Mouse (Mus musculus): ENCODE data around the gene Srgap1. TPM values are rescaled to one million over a fixed set of nuclear protein-coding genes. Genes with fewer than 3 reads are reported as not detected.

The Srgap1 gene
- total and polyA plus RNA-seq, 3 experiments, result 0.22 TPM; not detected in 2

- peaks cover 56% of the 10 kb centered on the region for H3K9me3 ChIP-seq (replicated peaks)
- DNase-seq (ENCODE audit: low spot score) (no peak), ATAC-seq (ENCODE audit: extremely low read depth, insufficient number of reproducible peaks, low FRiP score, poor library complexity, severe bottlenecking) (no peak)
- no peak overlapping the region for H3K4me3 ChIP-seq (ENCODE audit: low read depth, low read length)
- no peaks in the 10 kb centered on the region for H3K4me1 ChIP-seq (ENCODE audit: insufficient read depth, low read depth, low read length)
- H3K36me3 ChIP-seq (replicated peaks), result no peaks in the 10 kb centered on the region
- no peaks in the 10 kb centered on the region for H3K27me3 ChIP-seq (ENCODE audit: insufficient read depth, low read length)
- TF ChIP-seq POLR2AphosphoS5 (IDR thresholded peaks at IDR 0.05; ENCODE audit: insufficient replicate concordance, low read depth, low read length) (no peak), GATA2 (IDR thresholded peaks at IDR 0.05; ENCODE audit: borderline replicate concordance, low read depth, low read length) (no peak)
Observed at GRCm38 (mm10) chr10:122012321-122012720, 34.8 kb downstream of the Srgap1 start.

DNA sequence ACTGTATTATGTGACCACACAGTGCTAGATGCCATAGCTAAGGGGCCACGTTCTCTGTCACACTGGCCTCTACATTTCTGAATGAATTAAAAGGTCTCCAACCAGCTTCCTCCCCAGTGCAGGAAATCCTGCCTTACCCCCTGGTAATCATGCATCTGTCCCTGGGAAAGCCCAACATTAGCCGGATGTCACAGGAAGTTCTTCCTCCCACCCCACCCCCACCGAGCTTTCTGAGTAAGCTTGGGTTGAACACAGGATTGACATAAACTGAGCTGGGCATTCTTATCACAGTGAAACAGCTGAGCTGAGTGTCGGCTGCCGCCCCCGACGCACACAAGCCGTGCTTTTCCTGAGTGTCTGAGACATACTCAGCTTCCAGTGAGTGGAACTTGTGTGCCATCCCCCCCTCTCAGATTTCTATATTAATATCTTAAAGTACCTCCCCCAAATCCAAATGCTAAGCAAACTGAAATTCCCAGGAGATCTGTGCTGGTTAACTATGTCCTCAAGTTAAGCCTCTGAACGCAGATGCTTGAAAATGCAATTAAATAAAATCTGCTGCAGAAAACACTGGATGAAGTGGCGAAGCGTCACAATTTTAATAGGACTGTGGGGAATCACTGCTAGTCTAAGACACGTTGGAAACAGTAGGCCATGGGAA, 38.3 kb downstream of the Srgap1 start:
- H3K27me3 ChIP-seq (ENCODE audit: insufficient read depth, low read length), result no peaks in the 10 kb centered on the region
- H3K9me3 ChIP-seq (replicated peaks), result peaks cover 67% of the 10 kb centered on the region
- H3K36me3 ChIP-seq (replicated peaks), result no peaks in the 10 kb centered on the region
- no peaks in the 10 kb centered on the region for H3K4me1 ChIP-seq (ENCODE audit: insufficient read depth, low read depth, low read length)
- DNase-seq (ENCODE audit: low spot score), result no peak
- TF ChIP-seq POLR2AphosphoS5 (IDR thresholded peaks at IDR 0.05; ENCODE audit: insufficient replicate concordance, low read depth, low read length), result no peak
- no peak for TF ChIP-seq GATA1 (IDR thresholded peaks at IDR 0.05; ENCODE audit: borderline replicate concordance, low read length)
- TF ChIP-seq GATA2 (IDR thresholded peaks at IDR 0.05; ENCODE audit: borderline replicate concordance, low read depth, low read length), result no peak
- no peak for TF ChIP-seq CTCF (IDR thresholded peaks at IDR 0.05; ENCODE audit: low read depth, low read length)
- TF ChIP-seq TAL1 (conservative IDR thresholded peaks at IDR 0.05; ENCODE audit: low read depth, low read length), result no peak
- no peak for ATAC-seq (ENCODE audit: extremely low read depth, insufficient number of reproducible peaks, low FRiP score, poor library complexity, severe bottlenecking)
- no peak overlapping the region for H3K4me3 ChIP-seq (ENCODE audit: low read depth, low read length)

DNA sequence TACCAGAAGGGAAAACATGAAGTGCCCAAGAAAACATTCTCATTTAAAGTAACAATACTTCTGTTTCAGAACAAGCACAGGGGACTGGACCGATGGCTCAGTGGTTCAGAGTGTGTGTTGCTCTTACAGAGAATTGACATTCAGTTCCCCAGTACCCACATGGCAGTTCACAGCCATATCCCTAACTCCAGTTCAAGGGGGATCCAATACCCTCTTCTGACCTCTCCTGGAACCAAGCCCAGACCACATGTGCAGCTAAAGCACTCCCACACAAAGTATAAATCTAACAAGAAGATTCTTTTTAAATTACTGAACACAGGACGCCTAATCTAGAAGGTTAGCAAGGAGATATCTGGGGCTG, 38.8 kb downstream of the Srgap1 start:
- ATAC-seq (ENCODE audit: extremely low read depth, insufficient number of reproducible peaks, low FRiP score, poor library complexity, severe bottlenecking) (no peak), DNase-seq (ENCODE audit: low spot score) (no peak)
- no peak overlapping the region for H3K4me3 ChIP-seq (ENCODE audit: low read depth, low read length)
- peaks cover 67% of the 10 kb centered on the region for H3K9me3 ChIP-seq (replicated peaks)
- TF ChIP-seq GATA1 (IDR thresholded peaks at IDR 0.05; ENCODE audit: borderline replicate concordance, low read length) (no peak), GATA2 (IDR thresholded peaks at IDR 0.05; ENCODE audit: borderline replicate concordance, low read depth, low read length) (no peak), TAL1 (conservative IDR thresholded peaks at IDR 0.05; ENCODE audit: low read depth, low read length) (no peak), POLR2AphosphoS5 (IDR thresholded peaks at IDR 0.05; ENCODE audit: insufficient replicate concordance, low read depth, low read length) (no peak), CTCF (IDR thresholded peaks at IDR 0.05; ENCODE audit: low read depth, low read length) (no peak)
- H3K4me1 ChIP-seq (ENCODE audit: insufficient read depth, low read depth, low read length), result no peaks in the 10 kb centered on the region
- H3K36me3 ChIP-seq (replicated peaks), result no peaks in the 10 kb centered on the region
- H3K27me3 ChIP-seq (ENCODE audit: insufficient read depth, low read length), result no peaks in the 10 kb centered on the region

- no peak for ATAC-seq (ENCODE audit: extremely low read depth, insufficient number of reproducible peaks, low FRiP score, poor library complexity, severe bottlenecking)
- Histone ChIP-seq H3K27me3 (ENCODE audit: insufficient read depth, low read length) (no peaks in the 10 kb centered on the region), H3K4me1 (ENCODE audit: insufficient read depth, low read depth, low read length) (no peaks in the 10 kb centered on the region), H3K4me3 (ENCODE audit: low read depth, low read length) (no peak overlapping the region), H3K36me3 (replicated peaks) (no peaks in the 10 kb centered on the region), H3K9me3 (replicated peaks) (peaks cover 71% of the 10 kb centered on the region)
- no peak for DNase-seq (ENCODE audit: low spot score)
- TF ChIP-seq TAL1 (conservative IDR thresholded peaks at IDR 0.05; ENCODE audit: low read depth, low read length), result no peak
- TF ChIP-seq GATA2 (IDR thresholded peaks at IDR 0.05; ENCODE audit: borderline replicate concordance, low read depth, low read length), result no peak
- no peak for TF ChIP-seq GATA1 (IDR thresholded peaks at IDR 0.05; ENCODE audit: borderline replicate concordance, low read length)
- no peak for TF ChIP-seq CTCF (IDR thresholded peaks at IDR 0.05; ENCODE audit: low read depth, low read length)
- TF ChIP-seq POLR2AphosphoS5 (IDR thresholded peaks at IDR 0.05; ENCODE audit: insufficient replicate concordance, low read depth, low read length), result no peak
Observed at GRCm38 (mm10) chr10:122006606-122007005, 40.5 kb downstream of the Srgap1 start.

GRCm38 (mm10) chr10:122006151-122006550, 41.0 kb downstream of the Srgap1 start:
- H3K27me3 ChIP-seq (ENCODE audit: insufficient read depth, low read length), result no peaks in the 10 kb centered on the region
- H3K4me1 ChIP-seq (ENCODE audit: insufficient read depth, low read depth, low read length), result no peaks in the 10 kb centered on the region
- no peak for TF ChIP-seq POLR2AphosphoS5 (IDR thresholded peaks at IDR 0.05; ENCODE audit: insufficient replicate concordance, low read depth, low read length)
- TF ChIP-seq GATA2 (IDR thresholded peaks at IDR 0.05; ENCODE audit: borderline replicate concordance, low read depth, low read length), result no peak
- TF ChIP-seq TAL1 (conservative IDR thresholded peaks at IDR 0.05; ENCODE audit: low read depth, low read length), result no peak
- TF ChIP-seq CTCF (IDR thresholded peaks at IDR 0.05; ENCODE audit: low read depth, low read length), result no peak
- TF ChIP-seq GATA1 (IDR thresholded peaks at IDR 0.05; ENCODE audit: borderline replicate concordance, low read length), result no peak
- H3K9me3 ChIP-seq (replicated peaks), result peaks cover 70% of the 10 kb centered on the region
- ATAC-seq (ENCODE audit: extremely low read depth, insufficient number of reproducible peaks, low FRiP score, poor library complexity, severe bottlenecking) (no peak), DNase-seq (ENCODE audit: low spot score) (no peak)
- no peaks in the 10 kb centered on the region for H3K36me3 ChIP-seq (replicated peaks)
- H3K4me3 ChIP-seq (ENCODE audit: low read depth, low read length), result no peak overlapping the region

GRCm38 (mm10) chr10:122005560-122005959, 41.6 kb downstream of the Srgap1 start:
- no peak for TF ChIP-seq POLR2AphosphoS5 (IDR thresholded peaks at IDR 0.05; ENCODE audit: insufficient replicate concordance, low read depth, low read length)
- TF ChIP-seq TAL1 (conservative IDR thresholded peaks at IDR 0.05; ENCODE audit: low read depth, low read length), result no peak
- Histone ChIP-seq H3K27me3 (ENCODE audit: insufficient read depth, low read length) (no peaks in the 10 kb centered on the region), H3K9me3 (replicated peaks) (peaks cover 66% of the 10 kb centered on the region), H3K4me1 (ENCODE audit: insufficient read depth, low read depth, low read length) (no peaks in the 10 kb centered on the region), H3K4me3 (ENCODE audit: low read depth, low read length) (no peak overlapping the region), H3K36me3 (replicated peaks) (no peaks in the 10 kb centered on the region)
- ATAC-seq (ENCODE audit: extremely low read depth, insufficient number of reproducible peaks, low FRiP score, poor library complexity, severe bottlenecking), result no peak
- no peak for DNase-seq (ENCODE audit: low spot score)

All from G1E (cell line).